Mouse (Mus musculus) lung, postnatal 0 days (tissue): ENCODE results near the gene Mllt3.

Experiments
- CTCF ChIP-seq: IDR thresholded peaks from 2 replicates; pipeline ENCODE4 v1.5.1; 2016; ENCODE audit warnings: antibody characterized with exemption, mild to moderate bottlenecking
- EP300 ChIP-seq: IDR thresholded peaks from 2 replicates; pipeline ENCODE4 v1.6.1; 2016; ENCODE audit warnings: antibody characterized with exemption, mild to moderate bottlenecking, control low read depth

DNA sequence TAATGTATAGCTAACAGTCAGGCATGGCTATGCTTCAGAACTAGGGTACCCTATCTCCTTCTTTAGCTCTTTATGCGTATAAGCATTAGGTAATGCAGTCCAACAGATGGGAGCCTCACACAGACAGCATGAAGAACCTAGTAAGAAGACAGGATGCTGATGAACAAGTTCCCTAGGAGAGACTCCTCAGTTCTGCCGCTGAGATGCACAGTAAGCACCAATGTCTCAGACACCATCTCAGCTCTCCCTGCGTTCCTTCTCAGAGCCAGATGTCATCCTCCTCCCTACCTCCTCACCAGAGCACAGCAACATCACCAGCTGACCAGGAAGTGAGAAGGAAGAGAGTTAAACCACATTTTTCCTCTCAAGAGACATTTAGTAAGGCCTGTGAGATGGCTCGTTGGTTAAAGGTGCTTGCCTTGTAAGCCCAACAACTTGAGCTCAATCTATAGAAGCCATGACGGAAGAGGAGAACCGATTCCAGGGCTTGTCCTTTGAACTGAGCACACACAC, 202.3 kb downstream of the Mllt3 start:
- TF ChIP-seq CTCF (no peak), EP300 (no peak)
